Mouse (Mus musculus) CD4-positive helper T cell, adult 2 months (primary cell): Measurements from ENCODE around the gene Gpr156.

ENCODE experiments used
- DNase-seq: peaks from one replicate; pipeline ENCODE4 v3.0.0-alpha.2; 2012; ENCODE audit warnings: low read depth, missing footprints, low spot score

The Gpr156 gene

DNA sequence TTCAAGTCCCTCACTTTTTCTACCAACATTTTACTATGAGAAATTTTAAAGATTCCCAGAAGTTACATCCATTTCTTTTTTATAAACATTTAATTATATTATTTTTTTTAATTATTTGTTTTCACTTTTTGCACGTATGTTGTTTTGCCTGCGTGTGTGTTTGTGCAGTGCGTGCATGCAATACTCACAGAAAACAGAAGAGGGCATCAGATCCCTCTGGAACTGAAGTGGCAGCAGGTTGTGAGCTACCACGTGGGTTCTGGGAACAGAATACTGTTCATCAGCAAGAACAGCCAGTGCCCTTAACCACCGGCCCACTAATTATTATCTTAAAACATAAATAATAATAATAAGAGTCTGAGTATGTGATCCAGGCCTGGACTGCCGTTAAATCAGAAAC is 2.7 kb downstream of the Gpr156 start:
- DNase-seq, result no peak

DNA sequence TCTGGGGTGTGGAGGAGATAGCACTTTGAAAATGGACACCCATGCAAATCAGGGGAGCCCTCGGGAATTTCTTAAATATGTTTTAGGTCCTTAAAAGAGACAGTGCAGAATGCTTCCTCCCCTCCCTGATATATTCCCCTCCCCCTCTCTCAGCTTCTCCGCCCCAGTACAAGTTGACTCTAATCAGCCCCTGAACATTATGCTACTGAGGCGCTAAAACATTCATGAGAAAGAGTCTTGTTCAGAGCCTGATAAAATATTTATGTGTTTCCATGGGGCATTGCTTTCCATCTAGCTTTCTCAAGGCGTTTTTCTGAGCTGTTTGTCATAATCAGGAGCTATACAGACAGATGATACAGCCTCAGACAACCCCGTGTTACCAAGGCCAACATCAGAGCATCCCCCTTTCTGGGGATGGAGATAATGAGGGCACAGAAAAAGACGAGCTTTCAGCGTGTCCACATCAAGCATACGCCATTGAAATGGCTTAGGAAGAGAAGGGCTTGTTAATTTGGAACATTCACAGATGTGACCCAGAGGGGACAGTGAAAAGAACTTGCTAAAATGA is 4.6 kb downstream of the Gpr156 start:
- DNase-seq, result no peak

GRCm38 (mm10) chr16:37926087-37926486 is 9.8 kb downstream of the Gpr156 start:
- DNase-seq, result no peak

DNA sequence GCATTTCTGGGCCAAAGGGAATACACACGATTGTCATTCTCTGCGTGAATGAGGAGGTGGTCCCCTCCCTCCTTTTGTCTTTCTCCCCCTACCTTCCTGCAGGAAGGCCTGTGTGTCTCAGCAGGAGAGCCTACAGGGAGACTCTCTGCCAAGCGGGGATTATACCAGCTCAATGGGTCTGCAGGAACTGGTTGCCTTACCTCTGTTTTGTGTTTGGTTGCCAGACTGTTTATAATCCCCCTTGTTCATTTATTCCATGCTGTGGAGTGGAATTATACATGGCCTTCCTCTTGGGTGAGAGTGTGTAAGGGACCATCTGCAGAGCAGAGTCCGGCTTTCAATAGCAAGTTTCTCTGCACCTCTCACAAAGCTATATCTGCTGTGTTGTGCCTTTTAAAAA is 10.8 kb downstream of the Gpr156 start:
- no peak for DNase-seq

- no peak for DNase-seq
Measured at GRCm38 (mm10) chr16:37929006-37929405, 12.7 kb downstream of the Gpr156 start.

- no peak for DNase-seq
Measured at GRCm38 (mm10) chr16:37929626-37930025, 13.3 kb downstream of the Gpr156 start.

DNA sequence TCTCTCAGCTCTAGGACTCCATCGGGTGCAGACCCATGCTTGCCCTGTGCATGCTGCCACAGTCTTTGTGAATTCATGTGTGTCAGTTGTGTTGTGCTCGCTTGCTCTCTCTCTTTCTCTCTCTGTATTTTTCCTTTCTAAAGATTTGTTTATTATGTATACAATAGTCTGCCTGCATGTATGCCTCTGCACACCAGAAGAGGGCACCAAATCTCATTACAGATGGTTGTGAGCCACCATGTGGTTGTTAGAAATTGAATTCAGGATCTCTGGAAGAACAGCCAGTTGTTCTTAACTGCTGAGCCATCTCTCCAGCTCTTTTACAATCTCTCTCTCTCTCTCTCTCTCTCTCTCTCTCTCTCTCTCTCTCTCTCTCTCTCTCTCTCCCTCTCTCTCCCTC is 18.6 kb downstream of the Gpr156 start:
- DNase-seq, result no peak

DNA sequence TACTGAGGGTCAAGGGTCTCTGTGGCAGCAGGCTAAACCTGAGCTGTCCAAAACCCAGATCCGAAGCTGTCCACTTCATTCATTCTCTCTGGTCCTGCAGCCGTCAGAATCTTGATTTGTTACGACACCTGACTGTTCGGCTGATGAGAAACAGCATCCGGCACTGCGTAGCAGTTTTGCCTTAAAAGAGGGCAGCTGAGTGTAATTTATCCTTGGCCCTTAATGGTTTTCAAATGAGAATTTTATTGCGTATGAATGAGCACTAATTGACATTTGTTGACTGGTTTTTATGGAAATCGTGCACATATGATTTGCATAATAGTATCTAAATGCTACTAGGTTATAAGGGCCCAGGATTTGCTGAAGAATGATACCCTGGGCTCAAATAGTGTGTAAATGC is 21.0 kb downstream of the Gpr156 start:
- no peak for DNase-seq

GRCm38 (mm10) chr16:37938125-37939081 is 22.1 kb downstream of the Gpr156 start:
- no peak for DNase-seq

GRCm38 (mm10) chr16:37939082-37939863 is 23.0 kb downstream of the Gpr156 start:
- no peak for DNase-seq

DNA sequence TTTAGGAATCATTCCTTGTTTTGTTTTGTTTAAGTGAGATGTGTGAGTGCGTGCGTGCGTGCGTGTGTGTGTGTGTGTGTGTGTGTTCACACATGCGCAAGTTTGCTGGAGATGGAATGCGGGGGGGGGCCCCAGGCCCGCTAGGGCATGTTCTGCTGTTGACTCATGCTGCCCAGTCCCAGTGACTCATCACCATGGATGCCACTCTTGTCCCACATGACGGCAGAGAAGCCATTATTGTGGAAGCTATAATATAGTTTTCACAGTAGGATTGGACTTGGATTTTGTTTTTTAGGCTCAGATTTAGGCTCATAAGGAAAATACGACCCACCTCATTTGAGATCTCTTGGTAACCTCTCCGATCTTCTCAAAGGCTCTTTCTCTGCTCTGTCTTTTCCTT is 24.0 kb downstream of the Gpr156 start:
- DNase-seq, result no peak

GRCm38 (mm10) chr16:37943701-37944100 is 27.4 kb downstream of the Gpr156 start:
- DNase-seq, result no peak

- DNase-seq, result no peak
Measured at GRCm38 (mm10) chr16:37945031-37945796, 28.9 kb downstream of the Gpr156 start.

- peak; percentile 22 for DNase-seq
Measured at GRCm38 (mm10) chr16:37947160-37947559, 30.9 kb downstream of the Gpr156 start.

DNA sequence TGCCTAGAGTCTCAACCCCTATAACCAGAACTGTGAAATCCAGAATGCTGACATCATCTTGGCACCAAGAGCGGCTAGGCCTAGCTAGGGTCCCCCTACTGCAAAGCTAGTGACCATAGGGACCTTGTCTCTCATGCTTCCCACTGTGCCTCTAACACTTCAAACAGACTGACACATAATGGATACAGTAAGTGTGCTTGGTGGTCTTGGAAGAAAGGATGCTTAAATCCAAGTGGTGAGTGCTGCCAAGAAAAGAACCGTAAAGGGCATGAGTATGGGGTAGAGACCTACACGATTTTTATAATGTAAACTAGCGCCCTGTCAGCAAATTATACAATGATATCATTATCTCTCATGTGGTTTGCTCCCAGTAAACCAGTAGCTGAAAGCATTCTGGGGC is 32.1 kb downstream of the Gpr156 start:
- no peak for DNase-seq

DNA sequence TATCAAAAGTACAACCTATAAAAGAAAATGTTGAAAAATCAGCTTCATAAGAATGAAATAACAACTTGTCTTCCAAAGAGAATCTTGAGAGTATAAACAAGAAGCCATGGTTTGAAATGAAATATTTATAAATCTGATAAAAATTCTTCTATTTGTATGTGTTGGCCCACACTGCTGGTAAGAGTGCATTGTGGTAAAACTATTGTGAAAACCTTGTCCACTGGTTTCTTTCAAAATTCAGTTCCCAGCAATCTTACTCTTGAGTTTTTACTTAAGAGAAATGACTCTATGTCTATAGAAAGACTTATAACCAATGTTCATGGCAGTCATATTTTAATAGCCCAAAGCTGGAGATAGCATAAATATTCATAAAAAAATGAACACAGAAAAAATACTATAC is 34.9 kb downstream of the Gpr156 start:
- DNase-seq, result no peak

DNA sequence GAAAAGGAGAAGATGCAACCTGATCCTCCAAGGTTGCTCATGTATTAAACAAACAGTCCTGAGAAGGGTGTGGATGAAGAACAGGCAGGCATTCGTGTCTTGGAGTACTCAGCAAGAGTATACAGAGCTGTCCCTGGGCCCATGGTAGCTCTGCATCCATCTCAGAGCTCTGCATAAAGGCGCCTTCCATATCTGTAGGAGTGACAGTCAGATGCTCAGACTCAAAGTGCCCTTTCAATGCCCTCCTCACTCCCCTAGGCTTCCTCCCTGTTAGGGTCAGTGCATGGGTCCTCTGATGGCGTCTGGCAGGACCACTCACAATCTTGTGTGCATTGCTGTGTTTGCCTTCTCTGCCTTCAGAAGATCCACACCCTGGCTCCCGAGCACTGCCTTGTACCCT is 36.9 kb downstream of the Gpr156 start:
- no peak for DNase-seq

- no peak for DNase-seq
Measured at GRCm38 (mm10) chr16:37953991-37954942, 38.0 kb downstream of the Gpr156 start.

- DNase-seq, result no peak
Measured at GRCm38 (mm10) chr16:37955336-37955917, 39.1 kb downstream of the Gpr156 start.

- no peak for DNase-seq
Measured at GRCm38 (mm10) chr16:37956076-37956676, 39.9 kb downstream of the Gpr156 start.
